Mouse (Mus musculus): ENCODE measurements around the gene Pum3.
"Not testable (repeated sequence)": the region's sequence is repeated elsewhere in the genome, so short reads cannot be mapped to it uniquely, and the experiment has no call there.

Pum3 gene

DNA sequence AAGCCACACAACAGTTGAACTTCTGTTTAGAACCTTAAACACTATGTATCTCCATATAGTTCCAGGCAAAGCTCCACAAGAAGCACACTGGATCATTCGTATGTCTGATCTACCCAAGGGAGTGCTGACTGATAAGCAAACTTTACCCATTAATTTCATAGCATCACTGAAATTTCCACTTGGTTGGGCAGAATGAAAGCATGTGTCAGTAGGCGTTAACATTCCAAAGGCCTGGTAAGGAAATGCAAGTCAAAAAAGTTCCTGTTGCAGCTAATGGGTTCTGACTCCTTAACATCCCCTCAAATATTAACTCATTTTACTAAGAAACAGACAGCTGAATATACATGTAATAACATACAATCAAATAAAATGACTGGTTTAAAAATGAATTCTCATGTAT lies 37.2 kb downstream of the Pum3 start:
- DNase-seq (ENCODE audit: low spot score), result no peak

- DNase-seq (ENCODE audit: low spot score), result no peak
These were observed 38.3 kb downstream of the Pum3 start for GRCm38 (mm10) chr19:27391344-27391743.

- not testable (repeated sequence) for DNase-seq (ENCODE audit: low spot score)
These were observed 40.1 kb downstream of the Pum3 start for GRCm38 (mm10) chr19:27389566-27389965.

DNA sequence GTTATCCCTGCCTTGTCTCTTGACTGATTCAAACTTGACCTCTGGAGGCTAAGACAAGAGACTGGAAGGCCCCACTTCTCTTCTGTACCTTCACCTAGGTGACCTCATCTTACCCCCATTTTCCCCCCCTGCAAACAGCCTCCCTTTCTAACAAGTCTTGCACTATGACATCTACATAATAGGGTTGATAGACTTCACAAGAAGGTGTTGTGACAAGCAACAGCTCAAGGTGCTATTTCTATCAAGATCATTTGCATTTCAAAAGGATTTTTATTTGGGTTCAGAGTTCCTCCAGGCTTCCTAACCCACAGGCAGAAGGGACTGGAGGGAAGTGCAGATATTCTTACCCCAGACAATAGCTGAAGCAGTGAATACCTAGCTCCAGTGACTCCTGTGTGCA lies 44.3 kb downstream of the Pum3 start:
- DNase-seq (ENCODE audit: low spot score), result no peak

- no peak for DNase-seq (ENCODE audit: low spot score)
These were observed 46.4 kb downstream of the Pum3 start for GRCm38 (mm10) chr19:27383266-27383665.

GRCm38 (mm10) chr19:27382131-27382530 lies 47.5 kb downstream of the Pum3 start:
- no peak for DNase-seq (ENCODE audit: low spot score)

- DNase-seq (ENCODE audit: low spot score), result no peak
These were observed 49.8 kb downstream of the Pum3 start for GRCm38 (mm10) chr19:27379712-27380401.

DNA sequence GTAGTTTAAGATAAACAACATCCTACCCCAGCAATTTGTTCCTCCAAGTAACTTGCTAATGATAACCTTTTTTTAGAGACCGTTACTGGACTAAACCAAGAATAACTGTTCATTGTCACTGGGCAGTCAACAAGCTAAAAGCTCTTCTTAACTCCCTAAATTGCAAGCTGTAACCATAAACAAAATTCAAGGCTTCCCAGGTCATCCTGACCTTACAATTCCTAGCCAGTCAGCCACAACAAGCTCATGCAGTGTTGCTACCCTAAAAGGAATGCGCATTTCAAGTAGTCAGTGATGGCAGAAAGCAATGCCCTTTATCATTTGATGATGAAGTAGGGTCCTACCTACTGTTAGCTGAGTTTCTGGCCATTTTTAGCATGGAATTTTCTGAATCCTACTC lies 58.8 kb downstream of the Pum3 start:
- DNase-seq (ENCODE audit: low spot score), result no peak

DNA sequence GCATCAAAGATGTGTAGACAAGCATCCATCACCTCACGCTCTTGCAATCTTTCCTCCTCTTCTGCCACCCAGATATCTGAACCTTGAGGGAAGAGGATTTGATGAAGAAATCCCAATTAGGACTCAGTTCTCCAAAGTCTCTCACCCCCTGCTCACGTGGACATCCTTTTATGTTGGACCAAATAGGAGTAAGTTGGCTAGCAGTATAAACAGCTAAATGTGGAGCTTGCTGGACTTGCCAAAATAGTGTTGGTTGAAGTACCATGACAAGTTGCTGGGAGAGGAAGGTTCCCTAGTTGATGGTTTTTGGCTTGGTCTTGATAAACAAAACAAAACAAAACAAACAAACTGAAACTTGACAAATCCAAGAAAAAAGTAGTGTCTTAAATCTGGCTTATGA lies 59.5 kb downstream of the Pum3 start:
- DNase-seq (ENCODE audit: low spot score), result no peak

GRCm38 (mm10) chr19:27369461-27370135 lies 60.0 kb downstream of the Pum3 start:
- no peak for DNase-seq (ENCODE audit: low spot score)

- DNase-seq (ENCODE audit: low spot score), result no peak
These were observed 63.4 kb downstream of the Pum3 start for GRCm38 (mm10) chr19:27366113-27366746.

DNA sequence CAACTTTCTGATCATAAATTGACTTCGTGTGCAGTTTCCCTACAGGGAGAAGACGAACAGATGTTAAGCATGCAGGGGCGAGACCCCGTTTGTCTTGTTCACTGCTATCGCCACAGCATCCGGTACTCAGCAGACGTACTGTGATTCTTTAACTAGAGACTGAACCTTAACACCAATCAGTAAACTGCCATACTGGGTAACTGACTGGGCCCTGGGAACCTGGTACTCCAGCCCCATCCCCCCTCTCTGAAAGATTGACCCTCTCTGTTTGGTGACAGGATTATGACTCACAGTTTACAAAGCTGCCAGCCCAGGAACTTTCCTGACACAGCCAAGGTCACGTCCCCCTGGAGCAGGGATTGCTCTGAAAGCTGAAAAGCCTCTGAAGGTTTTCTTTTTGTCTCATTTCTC lies 65.1 kb downstream of the Pum3 start:
- no peak for DNase-seq (ENCODE audit: low spot score)

GRCm38 (mm10) chr19:27363891-27364290 lies 65.7 kb downstream of the Pum3 start:
- DNase-seq (ENCODE audit: low spot score), result no peak

GRCm38 (mm10) chr19:27360381-27360780 lies 69.2 kb downstream of the Pum3 start:
- DNase-seq (ENCODE audit: low spot score), result no peak

DNA sequence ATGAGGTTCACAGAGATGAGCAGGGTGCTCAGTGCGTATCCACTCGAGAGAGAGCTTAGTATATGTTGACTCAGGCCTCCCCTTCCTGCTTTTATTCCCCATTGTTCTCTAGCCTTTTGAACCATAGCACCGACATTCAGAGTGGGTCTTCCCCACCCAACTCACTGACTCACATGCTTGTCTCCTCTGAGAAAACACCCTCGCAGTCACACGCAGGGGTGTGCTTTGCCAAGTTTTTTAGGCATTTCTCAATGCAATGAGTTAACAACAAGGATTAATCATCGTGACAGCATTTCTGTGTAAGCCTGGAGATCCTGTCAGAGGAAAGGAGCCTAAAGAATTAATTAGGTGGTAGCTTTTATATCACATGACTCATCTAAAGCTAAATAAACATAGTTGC lies 77.9 kb downstream of the Pum3 start:
- DNase-seq (ENCODE audit: low spot score), result no peak

DNA sequence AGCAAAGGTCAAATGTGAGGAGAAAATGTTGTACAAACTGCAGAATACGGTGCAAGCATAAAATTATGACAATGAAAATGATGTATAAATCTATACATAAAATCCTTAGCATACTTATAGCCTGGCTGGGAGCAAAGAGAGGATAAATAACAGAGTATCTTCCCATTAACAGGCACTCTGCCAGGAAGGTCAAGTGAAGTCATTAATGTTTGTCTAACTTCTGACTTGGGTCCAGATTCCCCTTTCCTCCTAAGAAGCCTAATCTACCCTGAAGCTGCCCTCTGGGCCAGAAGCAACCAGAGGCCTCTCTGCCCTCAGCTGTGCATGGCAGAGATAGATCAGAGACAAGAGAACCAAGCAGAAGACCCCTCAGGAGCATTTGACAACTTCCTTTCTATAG lies 83.1 kb downstream of the Pum3 start:
- DNase-seq (ENCODE audit: low spot score), result no peak

All from spleen, adult 12 weeks (tissue).